Comparison of ENCODE assay signal across 8 mouse cellular contexts in the genomic region with DNA sequence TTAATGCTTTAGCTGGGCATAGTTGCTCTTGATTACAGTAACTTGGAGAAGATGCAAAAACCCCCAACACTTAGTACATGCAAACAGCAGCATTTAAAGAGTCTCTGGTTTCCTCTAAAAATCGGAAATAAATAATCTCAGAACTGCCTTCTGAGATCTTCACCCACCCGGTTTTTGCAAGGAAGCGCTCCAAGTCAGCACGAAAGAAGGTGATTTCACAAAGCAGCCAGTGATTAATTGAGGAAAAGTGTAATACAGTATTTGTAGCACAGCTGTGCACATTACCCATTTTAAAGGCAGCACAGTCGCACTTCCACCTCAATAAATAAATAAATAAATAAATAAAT. TPM values are rescaled to one million over a fixed set of nuclear protein-coding genes. Genes with fewer than 3 reads are reported as not detected.
DNase-seq lines count a peak whose midpoint lies in the region; ATAC-seq and TF ChIP-seq lines count a peak whose summit lies in the region.

No protein-coding gene starts in this region.

- H3K36me3 ChIP-seq in heart, embryonic 13.5 days: peaks cover 22% of the 10 kb centered on the region
- H3K36me3 ChIP-seq in MEL (ENCODE audit: control insufficient read depth in 1 of 2, insufficient read depth in 2 of 2, low read length in 2 of 2): peaks cover 0 to 8% of the 10 kb centered on the region in 2 experiments; a peak in 3 of 4 replicates
- no peaks in the 10 kb centered on the region for H3K36me3 ChIP-seq in forebrain, embryonic 16.5 days (ENCODE audit: control insufficient read depth, insufficient read depth)
- no peaks in the 10 kb centered on the region for H3K36me3 ChIP-seq in liver, embryonic 14.5 days (replicated peaks; ENCODE audit: control insufficient read depth, insufficient read depth, low read depth)

- H3K27me3 ChIP-seq in heart, embryonic 13.5 days (replicated peaks): no peaks in the 10 kb centered on the region
- H3K27me3 ChIP-seq in MEL (ENCODE audit: control insufficient read depth in 1 of 2, insufficient read depth in 2 of 2, low read length in 2 of 2): no peaks in the 10 kb centered on the region
- no peaks in the 10 kb centered on the region for H3K27me3 ChIP-seq in forebrain, embryonic 16.5 days (replicated peaks; ENCODE audit: control insufficient read depth, insufficient read depth, low read length)
- peaks cover 31% of the 10 kb centered on the region for H3K27me3 ChIP-seq in liver, embryonic 14.5 days (ENCODE audit: control insufficient read depth, insufficient read depth, low read length)

- H3K79me2 ChIP-seq in MEL (ENCODE audit: control insufficient read depth, insufficient read depth, low read length, poor library complexity): peaks cover 60% of the 10 kb centered on the region

- 10% methylated on average over 5 of the region's 5 CpGs for WGBS in heart, embryonic 13.5 days
- WGBS in forebrain, embryonic 16.5 days: 4% methylated on average over 5 of the region's 5 CpGs
- WGBS in liver, embryonic 14.5 days (ENCODE audit: insufficient replicate concordance): 19% methylated on average over 5 of the region's 5 CpGs

- H3K9me3 ChIP-seq in heart, embryonic 13.5 days: no peaks in the 10 kb centered on the region
- no peaks in the 10 kb centered on the region for H3K9me3 ChIP-seq in MEL (replicated peaks; ENCODE audit: insufficient read depth, low read length)
- H3K9me3 ChIP-seq in forebrain, embryonic 16.5 days (ENCODE audit: control insufficient read depth, low read length): no peaks in the 10 kb centered on the region
- no peaks in the 10 kb centered on the region for H3K9me3 ChIP-seq in liver, embryonic 14.5 days (ENCODE audit: control insufficient read depth, low read length)

- H3K4me3 ChIP-seq in heart, embryonic 13.5 days: peak overlapping the region; percentile 68
- H3K4me3 ChIP-seq in MEL (ENCODE audit: control insufficient read depth in 1 of 2, insufficient read depth in 1 of 2, low read depth in 2 of 2, low read length in 2 of 2): peak overlapping the region; percentile 71 to 97
- peak overlapping the region; percentile 85 for H3K4me3 ChIP-seq in forebrain, embryonic 16.5 days (replicated peaks; ENCODE audit: low read length)
- peak overlapping the region; percentile 12 to 66; a peak in 2 of 4 replicates for H3K4me3 ChIP-seq in liver, embryonic 14.5 days (ENCODE audit: insufficient read depth in 1 of 2, low read depth in 2 of 2, low read length in 2 of 2)

- peak overlapping the region; percentile 95 for H3K9ac ChIP-seq in heart, embryonic 13.5 days
- H3K9ac ChIP-seq in MEL (ENCODE audit: control insufficient read depth, low read depth, low read length, poor library complexity, severe bottlenecking): peak overlapping the region; percentile 60
- peak overlapping the region; percentile 96 for H3K9ac ChIP-seq in forebrain, embryonic 16.5 days (replicated peaks; ENCODE audit: low read depth, low read length)
- H3K9ac ChIP-seq in liver, embryonic 14.5 days (replicated peaks): no peak overlapping the region

- H3K4me2 ChIP-seq in heart, embryonic 13.5 days: peak overlapping the region; percentile 80
- peak overlapping the region; percentile 71 for H3K4me2 ChIP-seq in forebrain, embryonic 16.5 days (ENCODE audit: low read length)
- peak overlapping the region; percentile 41 for H3K4me2 ChIP-seq in liver, embryonic 14.5 days (ENCODE audit: low read depth)

- no peak for TF ChIP-seq CTCF in MEL (IDR thresholded peaks at IDR 0.05 in 2 of 3, conservative IDR thresholded peaks at IDR 0.05 in 1 of 3; ENCODE audit: control insufficient read depth in 1 of 3, insufficient read depth in 1 of 3, low read depth in 2 of 3, low read length in 3 of 3, poor library complexity in 1 of 3, severe bottlenecking in 1 of 3)
- no peak for TF ChIP-seq CTCF in liver, embryonic 14.5 days (IDR thresholded peaks at IDR 0.05; ENCODE audit: low read depth)

- intact Hi-C loops in heart, postnatal 25 days (cut with DNase I): loop anchor here (5.0 to 10.0 kb wide), 3 partner anchors 71 to 201 kb away; no protein-coding TSS in a partner anchor

- no peak for DNase-seq in heart, postnatal 25 days (ENCODE audit: low spot score)
- peak; percentile 62 for DNase-seq in MEL (ENCODE audit: low read depth, low spot score)
- no peak for DNase-seq in liver, embryonic 14.5 days (ENCODE audit: low read depth in 3 of 3, low spot score in 3 of 3)
- no peak for DNase-seq in urinary bladder, adult 2 months (ENCODE audit: low spot score)
- DNase-seq in retina, embryonic 14.5 days (ENCODE audit: low spot score): no peak
- DNase-seq in spleen, postnatal 4 days (ENCODE audit: low spot score in 2 of 2): no peak

- peaks cover 46% of the 10 kb centered on the region for H3K4me1 ChIP-seq in heart, embryonic 13.5 days
- H3K4me1 ChIP-seq in MEL (ENCODE audit: control insufficient read depth in 1 of 2, insufficient read depth in 2 of 2, low read length in 2 of 2): peaks cover 0 to 9% of the 10 kb centered on the region in 2 experiments
- H3K4me1 ChIP-seq in forebrain, embryonic 16.5 days (replicated peaks; ENCODE audit: control insufficient read depth, insufficient read depth, low read length): peaks cover 29% of the 10 kb centered on the region
- peaks cover 0 to 8% of the 10 kb centered on the region in 2 experiments; a peak in 1 of 4 replicates for H3K4me1 ChIP-seq in liver, embryonic 14.5 days (replicated peaks; ENCODE audit: control insufficient read depth in 2 of 2, insufficient read depth in 2 of 2, low read length in 1 of 2)

- no peak for TF ChIP-seq EP300 in MEL (IDR thresholded peaks at IDR 0.05; ENCODE audit: low read depth in 1 of 2, low read length in 2 of 2)
- TF ChIP-seq EP300 in liver, embryonic 14.5 days (IDR thresholded peaks at IDR 0.05; ENCODE audit: low read depth): no peak

- TF ChIP-seq POLR2A in MEL (IDR thresholded peaks at IDR 0.05; ENCODE audit: control insufficient read depth in 1 of 2, insufficient read depth in 1 of 2, low read depth in 1 of 2, low read length in 2 of 2, poor library complexity in 1 of 2): no peak

- ATAC-seq in heart, embryonic 13.5 days (ENCODE audit: extremely low read depth, insufficient number of reproducible peaks, low FRiP score, low TSS enrichment): no peak
- ATAC-seq in forebrain, embryonic 16.5 days: no peak
- no peak for ATAC-seq in liver, embryonic 14.5 days (ENCODE audit: insufficient read depth)

- no peak for TF ChIP-seq RAD21 in MEL (IDR thresholded peaks at IDR 0.05; ENCODE audit: low read depth, low read length)

- peak overlapping the region; percentile 98 for H3K27ac ChIP-seq in heart, embryonic 13.5 days (replicated peaks)
- peak overlapping the region; percentile 52; the same call in 1 of the 2 replicates for H3K27ac ChIP-seq in MEL (ENCODE audit: control insufficient read depth, low read depth, low read length)
- peak overlapping the region; percentile 96 for H3K27ac ChIP-seq in forebrain, embryonic 16.5 days (ENCODE audit: low read length)
- no peak overlapping the region for H3K27ac ChIP-seq in liver, embryonic 14.5 days

TF ChIP-seq in MEL, 35 proteins besides CTCF, POLR2A, EP300 and RAD21:
- 0 out of 2 replicates have a peak, but pooled peaks have one; percentile 36 for TF ChIP-seq SIN3A (IDR thresholded peaks at IDR 0.05; ENCODE audit: low read length)
- TF ChIP-seq SMC3 (IDR thresholded peaks at IDR 0.05; ENCODE audit: low read depth, low read length): no peak

RNA-seq across cellular contexts. Expression of gene Trib2, which starts 2.9 kb away (rescaled TPM):
- polyA plus RNA-seq in heart, embryonic 13.5 days (2015; fragmentation: Nextera tagmentation; extraction: Ambion mirVana): 40.3 and 42.2 TPM in 2 replicates
- 10 to 100 TPM; 39.1 to 41.1 TPM for total RNA-seq in heart, postnatal 25 days (2021)
- total RNA-seq in MEL (2012; rRNA removed): 42.1 and 53.8 TPM in 2 replicates
- 10 to 100 TPM; 20.1 to 80.6 TPM for polyA plus RNA-seq in MEL (2012; ENCODE audit: insufficient read depth in 1 of 2, insufficient read length in 2 of 2, low read depth in 1 of 2, low replicate concordance in 2 of 2, missing spikeins in 1 of 2)
- polyA plus RNA-seq in forebrain, embryonic 16.5 days (2015; fragmentation: Nextera tagmentation; extraction: Ambion mirVana): 107 and 112 TPM in 2 replicates
- polyA plus RNA-seq in liver, embryonic 14.5 days (2012; rRNA removed): 1.3 and 1.4 TPM in 2 replicates
- polyA plus RNA-seq in liver, embryonic 14.5 days (2014; fragmentation: Nextera tagmentation; extraction: Ambion mirVana): 2.1 TPM in 2 replicates
- 5.7 and 6.1 TPM in 2 replicates for polyA plus RNA-seq in urinary bladder, adult 2 months (2012; rRNA removed)
